Mouse (Mus musculus) layer of hippocampus, adult 8-10 months (tissue): ENCODE data around the gene Gosr1. TPM values are rescaled to one million over a fixed set of nuclear protein-coding genes. Genes with fewer than 3 reads are reported as not detected.
"Not testable (repeated sequence)": the region's sequence is repeated elsewhere in the genome, so short reads cannot be mapped to it uniquely, and the experiment has no call there.

ENCODE experiments used
- DNase-seq, 2 experiments: peaks; one replicate each; pipeline ENCODE4 v3.0.0; 2022; ENCODE audit warnings: low spot score in 2 of 2
- total RNA-seq, 4 experiments: library from RNA; stranded (reverse); gene quantifications; 2 replicates each; pipeline ENCODE4 v1.2.4; 2022

The Gosr1 gene
- 10 to 100 TPM; 44.1 to 69.8 (median 54.0) TPM for total RNA-seq

DNA sequence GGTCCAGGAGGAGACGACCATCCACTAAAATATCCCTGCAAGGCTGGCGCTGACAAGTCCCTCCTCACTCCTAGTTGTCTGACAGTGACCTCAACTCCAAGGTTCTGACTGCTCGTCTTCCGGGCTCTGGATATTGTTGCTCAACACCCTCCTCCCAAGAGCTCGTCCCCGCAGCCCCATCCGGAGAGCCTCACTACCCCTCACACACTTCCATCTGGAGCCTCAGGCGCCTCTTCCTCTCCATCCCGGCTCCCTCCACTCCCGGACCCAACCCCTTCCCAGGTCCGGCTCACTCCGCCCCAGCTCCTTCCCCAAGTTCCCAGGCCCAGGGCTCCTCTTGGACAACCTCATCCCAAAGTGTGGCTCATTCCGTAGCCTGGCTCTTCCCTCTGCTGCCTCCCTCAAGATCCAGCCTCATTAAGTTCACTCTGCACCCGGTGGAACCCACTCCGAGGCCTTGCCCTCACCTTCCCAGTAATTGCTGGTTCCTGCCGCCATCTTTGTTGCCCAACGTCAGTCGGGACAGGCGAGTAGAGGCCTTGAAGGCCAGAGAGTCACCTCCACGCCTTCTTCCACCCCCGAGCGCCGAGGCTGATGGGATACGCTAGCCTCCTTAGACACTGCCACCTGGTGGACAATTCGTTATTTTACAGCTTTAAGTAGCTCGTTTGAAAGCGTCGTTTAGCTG, at the start of gene Gosr1:
TSS of gene Gosr1 (minus strand) at position 527 of the 688 bp plus-strand sequence.
- peak; percentile 93 for DNase-seq

GRCm38 (mm10) chr11:76810706-76811495, 47.5 kb upstream of the Gosr1 start:
- DNase-seq, result no peak

DNA sequence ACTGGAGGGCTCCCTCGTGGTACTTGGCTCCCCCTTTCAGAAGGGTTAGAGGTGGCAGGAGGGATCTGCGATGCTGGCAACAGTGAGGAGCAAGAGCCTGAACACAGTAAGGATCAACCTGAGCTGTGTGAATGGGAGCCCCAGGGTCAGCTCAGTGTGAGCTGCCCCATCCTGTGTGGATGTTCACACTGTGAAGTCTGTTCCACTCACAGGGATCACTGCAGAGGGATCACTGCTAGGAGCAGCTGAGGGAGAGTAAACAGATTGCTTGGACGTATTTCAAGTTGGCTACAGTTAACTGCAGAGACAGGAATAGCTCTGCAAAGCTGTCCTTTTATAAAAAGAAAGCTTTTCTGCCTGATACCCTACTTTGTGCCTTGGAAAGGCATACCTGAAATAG, 46.1 kb upstream of the Gosr1 start:
- DNase-seq, result peak; percentile 34 to 38

- no peak for DNase-seq
Observed at GRCm38 (mm10) chr11:76808550-76808949, 45.2 kb upstream of the Gosr1 start.

GRCm38 (mm10) chr11:76807007-76807679, 43.8 kb upstream of the Gosr1 start:
- DNase-seq, result no peak

DNA sequence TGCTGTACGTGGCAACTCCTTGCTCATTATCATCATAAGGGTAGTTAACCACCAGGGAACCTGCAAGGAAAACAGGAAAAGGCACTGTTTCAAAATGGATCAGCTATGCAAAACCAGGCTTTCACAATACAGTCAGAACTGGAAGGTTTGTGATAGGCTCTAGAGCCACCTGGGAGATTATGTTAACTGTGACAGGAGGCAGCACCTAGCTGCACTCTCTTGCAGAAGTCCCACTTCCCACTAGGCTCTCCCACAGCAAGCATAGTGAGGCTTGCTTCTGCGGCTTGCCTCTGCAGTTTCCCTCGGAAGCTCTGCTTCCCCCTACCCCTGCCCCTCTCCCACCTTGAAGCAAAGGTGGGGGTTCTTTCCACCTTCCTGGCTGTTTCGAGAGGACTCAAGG, 42.6 kb upstream of the Gosr1 start:
- no peak for DNase-seq

DNA sequence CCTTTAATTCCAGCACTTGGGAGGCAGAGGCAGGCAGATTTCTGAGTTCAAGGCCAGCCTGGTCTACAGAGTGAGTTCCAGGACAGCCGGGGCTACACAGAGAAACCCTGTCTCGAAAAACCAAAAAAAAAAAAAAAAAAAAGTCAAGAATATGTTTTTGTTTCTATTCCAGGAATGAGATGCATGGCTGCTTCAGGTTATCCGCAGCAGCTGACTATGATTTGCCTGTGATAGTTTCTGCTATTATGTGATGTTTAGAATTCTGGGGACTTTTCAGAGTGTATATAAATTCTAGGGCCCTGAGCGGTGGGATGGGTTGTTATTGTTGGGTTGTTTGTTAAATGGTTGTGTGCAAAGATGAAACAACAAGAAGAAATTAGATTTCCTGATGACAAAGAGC, 41.7 kb upstream of the Gosr1 start:
- not testable (repeated sequence) for DNase-seq

- no peak for DNase-seq
Observed at GRCm38 (mm10) chr11:76803266-76803665, 39.9 kb upstream of the Gosr1 start.

GRCm38 (mm10) chr11:76797236-76797635, 33.9 kb upstream of the Gosr1 start:
- DNase-seq, result no peak

DNA sequence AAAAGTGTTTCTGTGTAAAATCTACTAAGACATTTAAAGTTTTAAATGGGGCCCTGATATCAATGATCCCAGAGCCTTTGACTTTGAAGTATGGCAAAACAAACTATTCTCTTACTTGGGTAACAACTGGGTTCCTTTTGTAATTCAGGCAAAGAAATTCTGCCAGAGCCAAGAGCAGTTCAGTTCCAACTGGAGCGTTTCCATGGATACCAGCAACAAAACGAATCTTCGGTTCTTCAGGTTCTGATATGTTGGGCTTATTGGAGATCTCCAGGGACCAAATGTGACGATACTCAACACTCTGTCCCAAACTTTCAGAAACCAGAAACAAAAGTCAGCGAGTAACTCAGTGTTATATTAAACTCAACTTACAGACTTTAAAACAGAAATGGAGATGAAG, 31.9 kb upstream of the Gosr1 start:
- DNase-seq, result no peak

DNA sequence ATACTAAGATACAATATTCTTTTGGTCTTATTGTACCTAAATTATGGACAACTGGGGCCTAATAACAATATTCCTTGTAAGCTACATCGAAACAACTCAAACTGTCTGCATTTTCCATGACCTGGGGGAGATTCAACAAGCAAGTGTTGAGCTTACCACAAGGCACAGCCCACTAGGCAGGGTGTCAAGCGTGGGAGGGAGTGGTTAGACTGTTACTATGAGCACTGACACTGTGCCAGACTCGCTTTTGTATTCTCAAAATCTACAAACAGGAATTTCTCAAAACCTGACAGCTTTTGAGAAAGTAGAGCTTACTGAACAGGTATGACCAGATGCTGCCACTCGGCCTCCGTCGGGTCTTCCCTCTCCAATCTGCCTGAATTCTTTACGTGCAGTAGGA, 28.0 kb upstream of the Gosr1 start:
- no peak for DNase-seq

GRCm38 (mm10) chr11:76789252-76789651, 25.9 kb upstream of the Gosr1 start:
- DNase-seq, result no peak

GRCm38 (mm10) chr11:76775533-76775932, 12.2 kb upstream of the Gosr1 start:
- no peak for DNase-seq

- DNase-seq, result no peak
Observed at GRCm38 (mm10) chr11:76773811-76774210, 10.4 kb upstream of the Gosr1 start.

- DNase-seq, result no peak
Observed at GRCm38 (mm10) chr11:76770566-76770965, 7.2 kb upstream of the Gosr1 start.

DNA sequence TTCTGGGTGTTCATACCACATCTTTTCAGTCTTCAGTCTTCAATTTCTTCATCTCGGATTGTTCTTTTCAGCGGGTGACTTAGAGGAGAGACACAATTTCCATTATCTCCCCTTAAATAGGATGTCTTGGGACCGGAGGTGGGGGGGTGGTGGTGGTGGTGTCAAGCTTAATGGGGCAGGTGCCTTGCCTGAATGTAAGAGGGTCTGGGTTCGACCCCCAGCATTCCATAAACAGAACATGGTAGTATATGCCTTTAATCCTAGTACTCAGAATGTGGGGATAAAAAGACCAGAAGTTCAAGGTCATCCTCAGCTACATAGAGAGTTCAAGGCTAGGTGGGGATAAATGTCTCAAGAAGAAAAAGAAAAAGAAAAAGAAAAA, 353 bp upstream of the Gosr1 start:
- no peak for DNase-seq

- no peak for DNase-seq
Observed at GRCm38 (mm10) chr11:76752276-76752675, 11.1 kb downstream of the Gosr1 start.

GRCm38 (mm10) chr11:76748819-76749218, 14.6 kb downstream of the Gosr1 start:
- DNase-seq, result no peak

- DNase-seq, result no peak
Observed at GRCm38 (mm10) chr11:76745921-76746320, 17.5 kb downstream of the Gosr1 start.

- DNase-seq, result peak in 1 of 2 experiments; percentile 42
Observed at GRCm38 (mm10) chr11:76744550-76744949, 18.8 kb downstream of the Gosr1 start.

GRCm38 (mm10) chr11:76742511-76742910, 20.9 kb downstream of the Gosr1 start:
- DNase-seq, result no peak

- no peak for DNase-seq
Observed at GRCm38 (mm10) chr11:76739125-76739524, 24.3 kb downstream of the Gosr1 start.
